Mouse (Mus musculus): Measurements from ENCODE around the gene Sgf29.

- no peak for TF ChIP-seq EP300 (optimal IDR thresholded peaks at IDR 0.05)
- TF ChIP-seq CTCF (IDR thresholded peaks at IDR 0.05; ENCODE audit: low read depth): peak; percentile 91
Observed at GRCm38 (mm10) chr7:126701070-126701469, 52.0 kb downstream of the Sgf29 start.

Measured in stomach, postnatal 0 days (tissue).